Mouse (Mus musculus): ENCODE measurements around the gene Psmb3. TPM values are rescaled to one million over a fixed set of nuclear protein-coding genes. Genes with fewer than 3 reads are reported as not detected.
"Not testable (repeated sequence)": the region's sequence is repeated elsewhere in the genome, so short reads cannot be mapped to it uniquely, and the experiment has no call there.

Psmb3 gene
- total RNA-seq, 4 experiments from 2014 or later: 117 to 140 (median 132) TPM

DNA sequence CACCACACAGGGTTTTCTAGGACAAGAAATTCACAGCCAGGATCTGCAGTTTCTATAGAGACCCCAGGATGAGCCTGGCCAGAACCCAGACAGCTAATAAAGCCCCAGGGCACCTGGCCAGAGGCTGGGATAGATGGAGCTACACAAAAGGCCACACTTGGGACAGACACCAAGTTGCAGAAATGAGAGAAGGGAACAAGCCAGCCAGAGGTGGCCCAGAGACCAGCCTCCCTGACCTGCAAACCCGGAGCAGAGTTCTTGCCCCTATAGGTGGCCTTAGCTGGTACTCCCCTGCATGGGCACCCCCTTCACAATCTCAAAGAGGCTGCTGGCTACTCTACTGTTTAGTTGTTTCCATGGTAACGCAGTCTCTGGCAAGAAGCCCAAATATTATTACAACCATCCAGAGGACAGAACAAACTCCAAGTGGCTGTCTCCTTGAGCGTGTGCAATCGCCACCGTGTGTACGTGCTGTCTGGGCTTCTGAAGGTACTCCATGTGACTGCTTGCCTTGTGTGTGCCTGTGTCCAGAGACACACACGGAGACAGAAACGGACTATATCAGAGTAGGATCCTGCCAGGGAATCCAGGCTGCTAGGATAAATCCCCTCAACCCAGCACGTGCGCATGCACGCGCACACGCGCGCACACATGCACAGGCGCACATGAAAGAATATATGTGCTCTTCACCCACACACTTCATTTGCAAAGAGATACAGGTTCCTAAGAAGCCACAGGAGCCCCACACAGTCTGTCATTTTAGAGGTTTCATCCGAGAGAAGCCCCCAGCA is 8.1 kb upstream of the Psmb3 start:
- no peak for DNase-seq (ENCODE audit: low spot score in 2 of 2)

DNA sequence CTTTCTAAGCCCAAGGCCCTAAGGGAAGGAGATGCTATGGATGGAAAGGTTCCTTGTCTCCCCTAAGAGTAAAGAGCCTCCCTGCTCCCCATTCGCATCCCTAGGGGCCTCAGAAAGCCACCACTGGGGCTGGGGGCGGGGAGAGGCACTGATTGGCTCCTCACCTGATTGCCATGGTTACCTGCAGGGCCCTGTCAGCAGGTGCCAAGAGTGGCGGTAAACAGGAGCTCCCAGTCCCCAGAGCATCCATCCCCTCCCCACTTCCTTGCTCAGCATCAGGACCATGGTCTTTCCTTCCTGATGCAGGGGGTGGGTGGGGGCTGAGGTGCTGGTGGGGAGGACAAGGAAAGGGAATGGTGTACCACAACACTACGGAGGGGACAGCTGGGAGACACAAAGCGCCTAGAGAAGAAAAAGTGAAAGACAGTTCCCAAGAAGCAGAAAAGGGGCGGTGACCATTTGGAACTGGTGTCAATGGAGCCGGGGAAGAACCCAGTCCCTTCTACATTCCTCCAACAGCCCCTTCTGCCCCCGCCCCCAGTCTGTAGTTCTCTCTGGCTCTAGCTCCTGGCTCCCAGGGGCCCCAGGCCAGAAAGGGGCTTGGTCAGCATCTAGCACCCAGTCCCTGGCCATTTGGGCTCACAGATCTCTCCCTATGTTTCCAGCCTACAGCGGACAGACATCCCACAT is 7.3 kb upstream of the Psmb3 start:
- DNase-seq (ENCODE audit: low spot score in 2 of 2): no peak

DNA sequence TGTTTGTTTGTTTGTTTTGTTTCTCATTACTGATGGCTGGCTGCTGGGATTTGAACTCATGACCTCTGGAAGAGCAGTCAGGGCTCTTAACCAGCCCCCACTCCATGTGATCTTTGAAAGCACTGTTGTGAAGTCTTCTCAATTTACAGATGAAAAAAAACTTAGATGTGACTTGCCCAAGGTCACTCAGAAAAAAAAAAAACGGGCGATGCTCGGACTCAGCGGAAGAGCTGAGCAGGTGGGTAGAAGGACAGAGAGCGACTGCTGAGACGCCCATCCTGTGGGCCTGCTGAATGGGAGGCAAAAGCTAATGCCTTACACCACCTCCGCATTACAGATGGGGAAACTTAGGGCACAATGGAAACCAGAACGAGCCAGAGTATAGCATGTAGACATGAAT is 6.5 kb upstream of the Psmb3 start:
- DNase-seq (ENCODE audit: low spot score in 2 of 2): no peak

GRCm38 (mm10) chr11:97697199-97697890 is 5.9 kb upstream of the Psmb3 start:
- DNase-seq (ENCODE audit: low spot score in 2 of 2): no peak

- no peak for DNase-seq (ENCODE audit: low spot score in 2 of 2)
Measured at GRCm38 (mm10) chr11:97697891-97698529, 5.2 kb upstream of the Psmb3 start.

GRCm38 (mm10) chr11:97698741-97699611 is 4.2 kb upstream of the Psmb3 start:
- peak in 1 of 2 experiments; percentile 52 for DNase-seq (ENCODE audit: low spot score in 2 of 2)

DNA sequence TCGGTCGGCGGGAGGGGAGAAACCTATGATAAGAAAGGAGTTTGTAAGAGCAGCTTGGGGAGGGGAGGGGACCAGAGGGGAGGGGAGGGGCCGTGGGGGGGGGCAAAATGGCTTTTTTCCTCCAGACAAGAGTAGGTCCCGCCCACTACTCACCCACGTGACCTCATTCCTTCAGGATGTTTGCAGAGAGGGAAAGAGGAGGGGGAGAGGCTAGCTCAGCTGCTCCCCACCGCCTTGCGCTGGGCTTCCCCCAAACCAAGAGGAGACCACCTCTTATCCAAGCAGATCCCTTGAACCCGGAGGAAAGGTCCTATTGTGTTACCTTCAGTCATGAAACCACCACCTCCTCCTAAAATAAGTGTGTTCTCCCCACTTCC is 3.6 kb upstream of the Psmb3 start:
- DNase-seq (ENCODE audit: low spot score in 2 of 2): peak in 1 of 2 experiments; percentile 88

- peak; percentile 65 to 67 for DNase-seq (ENCODE audit: low spot score in 2 of 2)
Measured at GRCm38 (mm10) chr11:97700003-97700745, 3.0 kb upstream of the Psmb3 start, which contains the start of gene Pcgf2. Gene Pcgf2, minus strand, starts transcription at chr11:97700497.

DNA sequence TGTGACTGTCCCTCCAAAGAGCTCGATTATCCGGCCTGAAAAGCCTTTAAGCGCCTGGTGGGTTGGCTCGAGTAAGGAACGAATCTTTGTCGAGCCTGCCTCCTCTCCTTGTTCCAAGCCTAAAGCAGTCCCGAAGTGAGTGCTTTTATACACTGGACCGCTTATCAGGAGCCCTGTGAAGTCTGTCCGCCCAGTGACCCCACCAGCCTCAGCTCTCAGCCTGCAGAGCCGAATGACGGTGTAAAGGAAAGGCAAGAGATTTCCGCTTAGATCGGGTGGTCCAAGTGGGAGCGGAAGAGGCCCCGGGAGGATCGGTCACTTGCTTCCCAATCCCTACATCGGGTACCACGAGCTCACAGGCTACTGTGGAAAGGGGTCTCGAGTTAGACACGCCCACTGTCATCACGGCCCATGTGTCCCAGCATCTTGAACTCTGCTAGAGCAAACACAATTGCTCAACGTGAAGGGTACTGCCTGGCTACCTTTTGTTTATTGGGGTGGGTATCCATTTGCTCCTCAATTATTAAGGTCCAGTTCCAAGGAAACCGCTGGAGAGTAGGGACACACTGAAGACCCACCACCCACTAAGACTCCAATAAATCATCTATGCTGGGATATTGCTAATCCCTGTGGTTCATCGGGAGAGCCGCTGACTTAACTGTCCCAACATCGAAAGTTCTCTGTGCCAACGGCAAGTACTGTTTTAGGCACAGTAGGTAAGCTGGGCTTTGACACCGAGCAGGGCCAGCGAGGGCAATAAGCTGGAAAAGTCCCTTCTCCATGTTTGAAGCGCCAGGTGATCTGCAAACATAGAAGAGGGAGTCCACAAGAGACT is 2.2 kb upstream of the Psmb3 start:
- no peak for DNase-seq (ENCODE audit: low spot score in 2 of 2)

GRCm38 (mm10) chr11:97701581-97702392 is 1.4 kb upstream of the Psmb3 start:
- DNase-seq (ENCODE audit: low spot score in 2 of 2): no peak

DNA sequence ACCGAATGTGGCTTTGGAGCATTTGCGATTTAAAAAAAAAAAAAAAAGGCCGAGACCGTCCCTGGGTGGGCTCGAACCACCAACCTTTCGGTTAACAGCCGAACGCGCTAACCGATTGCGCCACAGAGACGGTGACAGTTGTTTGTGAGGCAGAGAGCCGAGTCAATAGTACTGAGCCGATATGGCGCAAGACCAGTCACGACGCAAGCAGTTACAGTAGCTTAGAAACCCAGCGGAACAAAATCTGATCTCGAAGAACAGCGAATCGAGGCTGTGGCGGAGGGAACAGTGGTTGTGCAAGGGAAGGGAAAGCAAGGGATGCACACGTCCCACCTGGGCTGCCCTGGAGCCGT is 830 bp upstream of the Psmb3 start:
- DNase-seq (ENCODE audit: low spot score in 2 of 2): peak; percentile 81 to 95

- DNase-seq (ENCODE audit: low spot score in 2 of 2): not testable (repeated sequence)
Measured at GRCm38 (mm10) chr11:97710067-97710466, 6.9 kb downstream of the Psmb3 start.

- no peak for DNase-seq (ENCODE audit: low spot score in 2 of 2)
Measured at GRCm38 (mm10) chr11:97711200-97711900, 8.2 kb downstream of the Psmb3 start.

- no peak for DNase-seq (ENCODE audit: low spot score in 2 of 2)
Measured at GRCm38 (mm10) chr11:97712286-97712685, 9.1 kb downstream of the Psmb3 start.

GRCm38 (mm10) chr11:97713896-97714295 is 10.7 kb downstream of the Psmb3 start:
- no peak for DNase-seq (ENCODE audit: low spot score in 2 of 2)

GRCm38 (mm10) chr11:97714356-97714755 is 11.2 kb downstream of the Psmb3 start:
- no peak for DNase-seq (ENCODE audit: low spot score in 2 of 2)

All from left cerebral cortex, adult 8-10 months (tissue).